Mouse (Mus musculus) monocyte, adult 2 months (primary cell): Measurements from ENCODE around the gene Ints1.

Experiments
- DNase-seq, 2 experiments: peaks; one replicate each; pipeline ENCODE4 v3.0.0; 2022; ENCODE audit warnings: low spot score in 2 of 2, low read depth in 1 of 2

Gene Ints1

GRCm38 (mm10) chr5:139775216-139775926 lies at the start of gene Ints1:
Gene Ints1 (minus strand): TSS chr5:139775674.
- DNase-seq = peak; percentile 79 to 91

GRCm38 (mm10) chr5:139824531-139824930 lies 49.1 kb upstream of the Ints1 start:
- DNase-seq = no peak

DNA sequence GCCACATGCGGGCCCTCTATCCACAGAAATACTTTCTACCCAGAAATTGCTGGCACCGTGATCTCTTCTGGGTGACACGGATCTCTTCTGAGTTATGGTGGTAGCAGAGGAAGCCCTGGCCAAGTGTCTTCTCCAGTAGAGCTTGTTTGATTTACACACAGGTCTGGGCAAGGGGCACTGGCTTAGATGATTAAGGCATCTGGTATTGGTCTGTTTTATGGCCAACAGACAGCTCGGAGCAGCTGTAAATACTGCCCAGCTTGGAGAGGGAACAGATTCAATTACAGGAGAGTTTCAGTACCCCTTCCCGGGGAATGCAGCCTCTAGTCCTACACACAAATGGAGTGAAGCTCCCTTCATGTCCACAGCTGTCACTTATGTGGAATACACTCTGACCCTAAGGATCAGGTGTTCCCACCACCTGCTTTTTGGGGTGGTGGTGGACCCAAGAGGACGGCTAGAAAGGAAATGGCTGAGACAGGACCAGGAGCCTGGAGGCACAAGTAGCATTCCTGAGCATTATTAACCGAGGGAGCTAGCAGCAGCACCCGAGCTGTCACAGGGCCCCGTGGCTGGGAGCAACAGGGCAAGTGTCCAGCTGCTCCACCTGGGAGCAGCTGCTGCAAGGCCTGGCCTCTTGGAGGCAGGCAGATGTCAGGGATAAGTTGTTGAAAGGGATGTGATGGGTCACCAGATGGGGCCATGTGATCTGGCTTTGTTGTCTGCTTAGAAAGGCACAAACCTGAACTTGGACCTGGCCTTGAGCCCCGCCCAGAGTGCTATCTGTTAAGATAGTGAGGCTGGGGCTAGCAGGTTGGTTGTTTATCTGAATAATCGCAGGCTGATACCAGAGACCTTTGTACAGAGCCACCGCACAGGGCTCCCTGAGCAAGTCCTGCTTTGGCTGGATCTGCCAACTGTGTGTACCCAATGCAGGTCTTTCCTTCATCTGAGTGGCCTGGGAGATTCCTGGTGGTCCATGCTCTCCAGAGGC lies 46.3 kb upstream of the Ints1 start:
- no peak for DNase-seq

DNA sequence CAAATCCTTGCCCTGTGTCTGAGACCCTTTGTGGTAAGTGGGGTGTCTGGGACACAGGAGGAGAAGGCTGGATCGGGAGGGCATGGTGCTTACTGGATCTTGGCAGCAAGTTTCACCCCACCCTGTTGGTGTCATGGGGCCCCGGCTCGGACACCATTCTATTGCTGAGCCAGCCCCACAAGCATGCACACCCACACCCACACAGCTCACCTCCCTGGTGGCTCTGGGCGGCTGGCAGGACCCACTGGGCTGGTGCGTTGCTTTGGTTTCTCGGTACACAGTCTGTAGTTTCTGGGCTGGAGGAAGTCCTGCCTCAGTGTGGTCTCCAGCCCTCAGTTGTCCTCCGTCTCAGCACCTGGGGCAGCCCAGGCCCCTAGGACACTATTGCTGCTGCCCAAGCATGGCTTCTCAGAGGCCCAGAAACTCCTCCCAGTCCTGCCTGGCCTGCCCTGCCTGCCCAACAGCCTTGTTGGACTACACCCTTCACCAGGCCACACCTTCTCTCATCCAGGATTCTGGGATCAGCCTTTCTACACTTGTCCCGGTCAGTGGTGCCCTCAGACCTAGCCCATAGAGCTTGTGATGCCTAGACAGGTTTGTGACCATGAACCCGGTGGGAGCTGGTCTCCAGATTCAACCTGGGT lies 44.2 kb upstream of the Ints1 start, which contains the start of gene Tmem184a:
Tmem184a (minus strand) TSS at position 380 of the 644 bp plus-strand sequence.
- DNase-seq = no peak

DNA sequence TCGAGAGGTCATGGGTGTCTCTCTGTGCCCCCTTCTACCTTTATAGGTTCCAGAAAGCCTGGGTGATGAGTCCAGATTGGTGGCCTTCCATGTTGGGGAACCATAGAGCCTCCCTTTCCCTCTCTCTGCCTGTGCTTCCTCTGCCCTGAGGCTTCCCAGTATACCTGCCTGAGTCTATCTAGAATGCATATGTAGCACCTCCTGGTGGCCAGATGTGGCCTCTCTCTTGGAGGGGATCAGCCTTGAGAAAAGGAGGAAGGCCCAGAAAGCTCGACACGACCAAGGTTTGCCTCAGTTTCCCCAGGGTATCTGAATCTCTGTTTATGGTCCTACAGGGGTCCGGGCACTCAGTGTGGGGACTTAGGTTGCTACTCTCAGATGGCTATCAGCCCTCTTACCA lies 43.3 kb upstream of the Ints1 start:
- no peak for DNase-seq

DNA sequence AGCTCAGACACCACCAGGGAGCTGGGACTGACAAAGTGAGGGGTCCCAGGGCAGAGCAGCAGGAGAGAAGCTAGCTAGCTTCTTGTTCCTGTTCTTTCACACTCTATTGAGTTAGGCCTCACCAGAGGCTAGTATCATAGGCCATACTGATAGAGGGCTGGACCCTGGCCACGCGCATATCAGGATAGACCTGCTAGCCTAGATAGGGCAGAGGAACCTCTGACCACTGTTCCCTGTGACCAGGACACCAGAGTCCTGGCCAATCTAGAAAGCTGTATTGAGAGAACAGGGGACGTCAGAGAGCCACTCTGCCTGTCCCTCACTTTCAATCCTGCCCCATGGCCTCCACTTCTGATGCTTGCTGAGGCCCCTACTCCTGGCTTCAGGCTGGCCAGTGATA lies 42.6 kb upstream of the Ints1 start:
- DNase-seq = no peak

- DNase-seq = no peak
Measured at GRCm38 (mm10) chr5:139817292-139817691, 41.8 kb upstream of the Ints1 start.

GRCm38 (mm10) chr5:139816445-139816844 lies 41.0 kb upstream of the Ints1 start:
- no peak for DNase-seq

DNA sequence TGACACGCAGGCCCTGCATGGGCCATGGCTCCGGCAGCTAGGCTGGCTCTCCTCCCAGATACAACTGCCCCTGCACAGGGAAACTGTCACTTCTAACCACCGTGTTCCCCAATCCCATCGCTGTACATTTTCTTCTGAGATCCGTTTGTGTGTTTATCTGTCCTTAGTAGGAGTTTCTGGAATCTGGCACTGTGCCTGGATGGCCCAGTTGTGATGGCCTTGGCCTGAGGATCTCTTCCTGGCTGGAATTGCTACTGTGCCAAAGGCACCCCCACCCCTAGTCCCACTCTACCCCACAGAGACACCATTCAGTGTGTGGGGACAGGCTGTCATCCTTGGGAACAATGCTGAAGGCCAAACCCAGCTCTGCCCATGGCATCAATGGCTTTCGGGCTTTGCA lies 40.5 kb upstream of the Ints1 start:
- no peak for DNase-seq

DNA sequence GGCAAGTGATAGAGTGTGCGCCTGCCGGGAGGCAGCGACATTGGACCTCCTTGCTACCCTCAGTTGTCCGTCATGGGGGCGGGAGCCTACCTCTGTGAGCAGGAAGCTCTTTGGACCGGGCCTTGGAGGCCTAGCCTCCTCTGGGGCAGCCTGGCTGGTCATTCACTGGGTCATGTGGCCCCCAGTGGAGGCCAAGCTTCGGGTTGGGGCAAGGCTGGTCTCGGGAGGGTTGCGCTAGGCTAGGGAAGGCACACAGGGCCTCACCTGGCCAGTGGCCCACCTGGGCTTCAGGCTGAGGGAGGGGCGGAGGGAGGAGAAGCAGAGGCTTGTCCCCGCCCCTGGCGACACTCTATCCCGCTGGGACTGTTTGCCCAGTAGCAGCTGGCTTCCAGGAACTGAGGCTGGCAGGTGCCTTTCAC lies 38.5 kb upstream of the Ints1 start:
- no peak for DNase-seq

DNA sequence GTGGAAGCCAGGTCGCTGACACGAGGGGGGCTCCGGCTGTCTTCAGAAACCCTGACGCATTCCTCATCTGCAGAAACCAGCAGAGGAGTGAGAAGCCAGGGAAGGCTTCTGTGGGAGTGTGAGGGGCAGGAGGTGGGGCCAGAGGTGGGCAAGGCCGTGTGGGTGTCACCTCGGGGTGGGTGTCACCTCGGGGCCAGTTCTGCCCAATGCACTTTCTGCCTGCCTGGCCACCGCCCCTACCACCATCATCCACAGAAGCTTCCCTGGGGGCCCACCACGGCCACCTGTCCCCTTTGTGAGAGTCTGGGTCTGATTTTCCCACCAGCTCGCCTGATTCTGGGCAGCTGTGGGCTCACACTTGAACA lies 37.6 kb upstream of the Ints1 start:
- DNase-seq = no peak

DNA sequence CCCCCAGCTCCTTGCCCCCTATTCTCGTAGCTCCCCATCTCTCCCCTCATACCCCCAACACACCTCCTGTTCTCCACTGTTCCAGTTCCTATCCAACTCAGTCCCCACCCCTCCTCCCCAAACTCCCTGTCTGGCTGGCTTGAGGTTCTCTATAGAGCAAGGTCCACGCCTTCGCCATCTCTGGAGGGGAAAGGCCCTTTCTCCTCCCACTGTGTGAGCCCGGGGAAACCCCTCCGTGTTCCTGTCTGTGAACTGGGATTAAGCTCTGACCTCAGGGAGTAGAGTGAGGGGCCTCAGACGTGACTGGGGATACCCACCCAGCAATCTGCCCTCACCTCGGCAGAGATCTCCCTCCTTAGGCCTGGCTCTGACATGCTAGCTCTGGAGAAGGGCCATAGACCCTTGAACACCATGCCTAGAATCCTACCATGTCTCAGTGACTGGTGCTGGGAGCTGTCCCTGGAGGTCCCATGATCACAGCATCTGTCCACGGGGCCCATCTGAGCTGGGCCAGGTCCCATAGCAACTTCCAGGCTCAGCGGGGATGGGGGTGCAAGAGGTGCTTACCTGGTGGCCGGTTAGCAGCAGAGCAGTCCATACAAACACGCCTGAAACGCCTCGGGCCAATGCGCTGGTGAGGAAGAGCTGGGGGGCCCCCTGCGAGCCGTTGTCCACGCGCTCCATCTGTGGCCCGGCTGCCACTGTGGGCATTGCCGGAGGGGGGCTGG lies 37.1 kb upstream of the Ints1 start:
- no peak for DNase-seq

DNA sequence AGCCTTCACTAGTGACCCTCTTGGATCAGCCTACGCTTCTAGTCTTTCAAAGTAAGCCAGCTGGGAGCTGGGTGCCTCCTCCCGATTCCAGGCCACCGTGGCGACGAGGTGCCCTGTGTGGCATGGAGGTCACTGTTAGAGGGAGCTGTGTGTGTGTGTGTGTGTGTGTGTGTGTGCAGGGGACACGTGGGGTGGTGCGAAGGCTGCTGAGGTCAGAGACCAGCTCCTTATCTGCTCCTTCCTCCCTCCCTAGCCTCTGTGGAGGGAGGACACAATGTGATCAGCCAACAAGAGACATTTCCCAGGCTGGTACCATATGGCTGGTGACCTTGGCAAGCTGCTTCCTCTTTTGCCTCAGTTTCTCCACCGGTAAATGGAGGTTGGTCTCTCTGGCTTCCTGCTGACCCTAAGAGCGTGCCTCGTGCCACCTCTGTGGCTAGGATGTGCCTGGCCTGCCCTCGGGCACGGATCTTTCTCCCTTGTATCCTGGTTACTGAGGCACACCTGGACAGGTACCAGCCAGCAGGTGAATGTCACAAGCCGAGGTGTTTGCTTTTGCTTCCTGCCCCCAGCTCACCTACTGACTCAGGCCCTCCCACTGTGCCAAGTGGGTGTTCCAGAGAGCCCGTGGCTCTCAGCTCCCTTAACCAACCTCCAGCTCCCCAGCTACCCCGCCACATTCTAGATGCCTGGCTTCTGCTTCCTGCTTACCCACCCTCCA lies 36.4 kb upstream of the Ints1 start:
- no peak for DNase-seq

DNA sequence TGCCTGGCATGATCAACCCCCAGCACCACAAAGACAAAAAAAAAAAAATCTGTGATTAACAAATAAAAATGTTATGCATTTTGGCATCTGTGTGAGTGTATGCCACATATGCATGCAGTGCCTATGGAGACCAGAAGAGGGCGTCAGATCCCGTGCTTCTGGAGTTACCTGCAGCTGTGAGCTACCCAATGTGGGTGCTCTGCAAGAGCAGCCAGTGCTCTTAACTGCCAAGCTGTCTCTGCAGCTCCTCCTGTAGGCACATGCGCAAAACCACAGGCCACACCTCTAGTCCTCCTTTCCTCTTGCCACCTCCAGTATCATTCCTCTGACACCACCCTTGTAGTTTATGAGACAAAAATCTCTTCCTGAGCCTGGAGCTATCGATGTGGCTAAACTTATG lies 33.9 kb upstream of the Ints1 start:
- DNase-seq = no peak

GRCm38 (mm10) chr5:139805924-139806323 lies 30.4 kb upstream of the Ints1 start:
- no peak for DNase-seq

DNA sequence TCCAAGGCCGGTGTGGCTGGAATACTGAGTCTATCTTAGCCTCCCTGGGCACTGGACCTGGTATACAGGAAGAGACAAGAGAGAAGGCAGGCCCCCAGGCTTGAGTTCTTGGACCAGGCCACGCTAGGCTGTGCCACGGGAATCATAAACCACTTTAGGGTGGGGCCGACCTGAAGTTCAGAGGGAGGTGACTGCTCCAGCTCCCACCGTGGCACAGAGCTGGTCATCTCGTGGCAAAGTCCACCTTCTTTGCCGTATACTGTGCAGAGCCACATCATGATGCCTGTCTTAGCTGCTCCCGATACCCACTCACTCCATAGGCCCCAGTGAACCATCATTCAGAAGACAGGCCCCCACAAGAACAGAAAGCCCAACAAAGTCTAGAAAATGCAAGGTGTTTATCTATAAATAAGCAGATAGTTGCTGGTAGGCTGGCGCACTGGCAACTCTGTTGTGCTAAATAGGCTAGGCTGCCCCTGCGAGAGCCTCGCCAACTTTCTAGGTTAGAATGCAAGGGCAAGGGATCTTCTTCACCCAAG lies 29.2 kb upstream of the Ints1 start:
- DNase-seq = no peak

- no peak for DNase-seq
Measured at GRCm38 (mm10) chr5:139804107-139804551, 28.7 kb upstream of the Ints1 start.

GRCm38 (mm10) chr5:139803601-139804102 lies 28.2 kb upstream of the Ints1 start:
- no peak for DNase-seq

DNA sequence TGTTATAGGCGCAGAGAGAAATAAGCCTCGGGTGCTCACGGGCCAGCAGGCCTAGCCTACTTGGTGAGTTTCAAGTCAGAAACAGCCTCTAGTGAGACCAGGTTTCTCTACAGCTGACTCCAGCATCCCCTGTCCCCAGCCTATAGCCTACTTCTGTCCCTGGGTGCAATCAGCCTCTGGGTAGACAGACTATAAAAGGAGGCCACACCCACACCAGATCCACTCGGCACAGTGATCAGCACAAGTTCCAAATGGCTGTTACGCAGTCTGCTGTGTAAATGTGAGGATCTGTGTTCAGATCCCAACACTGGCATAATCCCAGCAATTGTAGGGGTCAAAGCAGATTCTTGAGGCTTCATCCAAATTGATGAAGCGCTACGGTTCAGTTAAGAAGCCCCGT lies 27.7 kb upstream of the Ints1 start:
- DNase-seq = no peak

DNA sequence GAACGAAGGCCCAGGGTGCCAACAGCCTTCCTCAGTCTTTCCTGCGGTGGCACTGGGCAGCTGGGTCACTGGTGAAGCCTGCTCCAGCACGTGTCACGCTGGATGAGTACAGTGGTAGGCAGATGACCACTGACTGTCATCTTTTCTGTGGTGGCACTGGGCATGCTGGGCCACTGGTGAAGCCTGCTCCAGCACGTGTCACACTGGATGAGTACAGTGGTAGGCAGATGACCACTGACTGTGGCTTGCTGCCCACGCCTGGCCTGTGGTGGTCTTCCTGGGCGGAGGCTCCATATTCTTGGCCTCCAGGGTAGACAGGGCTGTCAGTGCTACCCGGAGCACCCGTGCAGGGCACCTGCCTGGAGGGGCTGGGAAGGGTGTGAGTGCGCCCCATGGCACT lies 26.4 kb upstream of the Ints1 start:
- DNase-seq = no peak
